ENCODE assay signal across 21 mouse cellular contexts in genomic region chr8:79443460-79444098, GRCm38 (mm10). TPM values are rescaled to one million over a fixed set of nuclear protein-coding genes. Genes with fewer than 3 reads are reported as not detected.
DNase-seq lines count a peak whose midpoint lies in the region; ATAC-seq and TF ChIP-seq lines count a peak whose summit lies in the region.
"Had no signal": no experiment of that assay in that cellular context is flagged by ENCODE, and none has a peak within 500 bp of the region (broad histone marks: within the 10 kb centered on the region; RNA-seq: fewer than 3 reads in every experiment).

No protein-coding gene starts in this region.

- H3K79me2 ChIP-seq in CH12.LX (replicated peaks; ENCODE audit: control insufficient read depth, extremely low read depth, insufficient read depth, poor library complexity, severe bottlenecking): no peaks in the 10 kb centered on the region

- DNase-seq in CH12.LX (ENCODE audit: extremely low read depth): no peak
- DNase-seq in left cerebral cortex, postnatal 36 days (ENCODE audit: low spot score in 2 of 2): no peak
- DNase-seq: adrenal gland, postnatal 14 days; cerebellum, adult 11-12 months; cerebellum, adult 9-10 months; cerebellum, postnatal 25 days; forebrain, postnatal 0 days; gastrocnemius, postnatal 14 days; heart, postnatal 10 days; heart, postnatal 4 days had no signal

- no peak overlapping the region for H3K4me3 ChIP-seq in CH12.LX (replicated peaks in 1 of 3; ENCODE audit: low read depth in 2 of 3, low read length in 2 of 3, poor library complexity in 1 of 3)
- H3K4me3 ChIP-seq in kidney, embryonic 16.5 days (ENCODE audit: low read length): no peak overlapping the region
- H3K4me3 ChIP-seq in midbrain, embryonic 16.5 days (ENCODE audit: low read depth, low read length): no peak overlapping the region
- H3K4me3 ChIP-seq: embryonic facial prominence, embryonic 10.5 days; forebrain, embryonic 13.5 days; hindbrain, embryonic 13.5 days had no signal

- no peaks in the 10 kb centered on the region for H3K27me3 ChIP-seq in CH12.LX (replicated peaks)
- H3K27me3 ChIP-seq in kidney, embryonic 16.5 days (ENCODE audit: insufficient read depth, low read length): no peaks in the 10 kb centered on the region
- H3K27me3 ChIP-seq in midbrain, embryonic 16.5 days (ENCODE audit: control insufficient read depth, insufficient read depth, low read depth, low read length): no peaks in the 10 kb centered on the region
- H3K27me3 ChIP-seq: forebrain, embryonic 13.5 days; hindbrain, embryonic 13.5 days had no signal

- H3K4me2 ChIP-seq in CH12.LX (ENCODE audit: insufficient read depth, low read depth, poor library complexity, severe bottlenecking): peak overlapping the region; percentile 16
- no peak overlapping the region for H3K4me2 ChIP-seq in kidney, embryonic 16.5 days (replicated peaks; ENCODE audit: low read depth, low read length)
- no peak overlapping the region for H3K4me2 ChIP-seq in midbrain, embryonic 16.5 days (ENCODE audit: low read length)
- H3K4me2 ChIP-seq: forebrain, embryonic 13.5 days; hindbrain, embryonic 13.5 days had no signal

- no peaks in the 10 kb centered on the region for H3K9me3 ChIP-seq in CH12.LX (replicated peaks; ENCODE audit: low read length)
- no peaks in the 10 kb centered on the region for H3K9me3 ChIP-seq in kidney, embryonic 16.5 days (ENCODE audit: low read length)
- H3K9me3 ChIP-seq in midbrain, embryonic 16.5 days (replicated peaks; ENCODE audit: control insufficient read depth, low read length, poor library complexity, severe bottlenecking): no peaks in the 10 kb centered on the region; the same call in 1 of the 2 replicates
- H3K9me3 ChIP-seq: embryonic facial prominence, embryonic 10.5 days; forebrain, embryonic 13.5 days; hindbrain, embryonic 13.5 days had no signal

- dilution Hi-C loops in CH12.LX (cut with MboI; ENCODE audit: extremely low pct_ligation_motif_present, extremely low pct_unique_long_range_greater_than_20kb, low sequenced_read_pairs): no loop called here

- no peak overlapping the region for H3K9ac ChIP-seq in CH12.LX (ENCODE audit: insufficient read depth, low read depth)
- H3K9ac ChIP-seq in kidney, embryonic 16.5 days (replicated peaks; ENCODE audit: low read length): no peak overlapping the region
- no peak overlapping the region for H3K9ac ChIP-seq in midbrain, embryonic 16.5 days (ENCODE audit: low read depth, low read length)
- H3K9ac ChIP-seq: forebrain, embryonic 13.5 days; forebrain, postnatal 0 days; hindbrain, embryonic 13.5 days had no signal

- H3K36me3 ChIP-seq in CH12.LX (replicated peaks in 1 of 2; ENCODE audit: control insufficient read depth in 1 of 2, insufficient read depth in 1 of 2, low read length in 1 of 2): no peaks in the 10 kb centered on the region
- no peaks in the 10 kb centered on the region for H3K36me3 ChIP-seq in kidney, embryonic 16.5 days (ENCODE audit: insufficient read depth, low read length)
- no peaks in the 10 kb centered on the region for H3K36me3 ChIP-seq in midbrain, embryonic 16.5 days (ENCODE audit: control insufficient read depth, insufficient read depth, low read length)
- H3K36me3 ChIP-seq: embryonic facial prominence, embryonic 10.5 days; hindbrain, embryonic 13.5 days had no signal

- H3K27ac ChIP-seq in CH12.LX (ENCODE audit: insufficient read depth, low read depth): no peak overlapping the region
- no peak overlapping the region for H3K27ac ChIP-seq in kidney, embryonic 16.5 days (ENCODE audit: low read length)
- H3K27ac ChIP-seq in midbrain, embryonic 16.5 days (ENCODE audit: low read length): no peak overlapping the region
- H3K27ac ChIP-seq: embryonic facial prominence, embryonic 10.5 days; forebrain, embryonic 13.5 days; hindbrain, embryonic 13.5 days; hindbrain, postnatal 0 days had no signal

- TF ChIP-seq CTCF in CH12.LX (conservative IDR thresholded peaks at IDR 0.05 in 1 of 2, IDR thresholded peaks at IDR 0.05 in 1 of 2; ENCODE audit: low read depth in 2 of 2, low read length in 2 of 2): no peak

- in situ Hi-C loops in CH12.LX (cut with MboI; ENCODE audit: low pct_ligation_motif_present, low pct_unique_long_range_greater_than_20kb, low sequenced_read_pairs): no loop called here

- TF ChIP-seq EP300 in CH12.LX (IDR thresholded peaks at IDR 0.05; ENCODE audit: low read length): no peak

- intact Hi-C loops in left cerebral cortex, postnatal 36 days (cut with DNase I): no loop called here

- TF ChIP-seq POLR2A in CH12.LX (IDR thresholded peaks at IDR 0.05; ENCODE audit: low read depth, low read length): no peak

- 85% methylated on average over 14 of the region's 14 CpGs for WGBS in kidney, embryonic 16.5 days
- 84% methylated on average over 14 of the region's 14 CpGs for WGBS in midbrain, embryonic 16.5 days

- H3K4me1 ChIP-seq in CH12.LX (ENCODE audit: control insufficient read depth in 1 of 2, insufficient read depth in 2 of 2): no peaks in the 10 kb centered on the region; a peak in 1 of 4 replicates
- no peaks in the 10 kb centered on the region for H3K4me1 ChIP-seq in kidney, embryonic 16.5 days (ENCODE audit: insufficient read depth, low read length)
- no peaks in the 10 kb centered on the region for H3K4me1 ChIP-seq in midbrain, embryonic 16.5 days (ENCODE audit: control insufficient read depth, insufficient read depth, low read length)
- H3K4me1 ChIP-seq: embryonic facial prominence, embryonic 10.5 days; forebrain, embryonic 13.5 days; hindbrain, embryonic 13.5 days had no signal

- no peak for TF ChIP-seq RAD21 in CH12.LX (IDR thresholded peaks at IDR 0.05; ENCODE audit: low read depth, low read length)

- peak; percentile 32 to 49; a peak in 3 of 4 replicates for ATAC-seq in hematopoietic stem cell, adult 5-6 weeks (replicated peaks in 1 of 2; ENCODE audit: insufficient read depth in 1 of 2, low FRiP score in 2 of 2, low TSS enrichment in 1 of 2, low read depth in 1 of 2, poor library complexity in 2 of 2, severe bottlenecking in 2 of 2)
- ATAC-seq in megakaryocyte-erythroid progenitor cell, adult 5-6 weeks (replicated peaks; ENCODE audit: low FRiP score, low TSS enrichment, poor library complexity, severe bottlenecking): 0 out of 2 replicates have a peak, but pooled peaks have one; percentile 10
- ATAC-seq in kidney, embryonic 16.5 days (ENCODE audit: low FRiP score, low TSS enrichment): no peak
- ATAC-seq in midbrain, embryonic 16.5 days: no peak
- ATAC-seq: activated CD4-positive, CD25-positive, alpha-beta regulatory T cell, adult 4 months; CD4-positive, CD25-positive, alpha-beta regulatory T cell, adult 4 months; forebrain, embryonic 13.5 days; forebrain, postnatal 0 days; hindbrain, postnatal 0 days; Patski had no signal

TF ChIP-seq in CH12.LX, 34 proteins besides CTCF, POLR2A, EP300 and RAD21:
- TF ChIP-seq USF1 (IDR thresholded peaks at IDR 0.05; ENCODE audit: low read depth, low read length) (peak; percentile 67), USF2 (conservative IDR thresholded peaks at IDR 0.05; ENCODE audit: low read depth, low read length) (peak; percentile 65), TBP (conservative IDR thresholded peaks at IDR 0.05; ENCODE audit: low read depth, low read length) (no peak), MAZ (IDR thresholded peaks at IDR 0.05; ENCODE audit: low read depth, low read length) (no peak)

RNA-seq across cellular contexts. Expression of gene Smad1, which starts 44.3 kb away (rescaled TPM):
- total RNA-seq in CH12.LX (2012; rRNA removed): not detected in 2 replicates
- not detected in 2 replicates for total RNA-seq in CH12.LX (2014; rRNA removed)
- polyA plus RNA-seq in CH12.LX (2012; ENCODE audit: insufficient read length, low read depth): not detected in 2 replicates
- 27.1 and 32.6 TPM in 2 replicates for total RNA-seq in hematopoietic stem cell, adult 5-6 weeks (2017)
- total RNA-seq in megakaryocyte-erythroid progenitor cell, adult 5-6 weeks (2014; fragmentation: Nextera tagmentation): 4.2 and 5.1 TPM in 2 replicates
- total RNA-seq in megakaryocyte-erythroid progenitor cell, adult 5-6 weeks (2017): 1.8 and 8.9 TPM in 2 replicates
- 10 to 100 TPM; 29.4 to 30.1 TPM for total RNA-seq in left cerebral cortex, postnatal 36 days (2021)
- polyA plus RNA-seq in kidney, embryonic 16.5 days (2015; fragmentation: Nextera tagmentation; extraction: Ambion mirVana): 38.3 and 42.8 TPM in 2 replicates
- 58.7 and 66.6 TPM in 2 replicates for polyA plus RNA-seq in midbrain, embryonic 16.5 days (2015; fragmentation: Nextera tagmentation; extraction: Ambion mirVana)

Comparison
In these comparisons a context has a peak if more than half of its experiments do, and no peak if none do; other contexts are left out.
1. ATAC-seq: peak in hematopoietic stem cell, adult 5-6 weeks (2 of 2) and megakaryocyte-erythroid progenitor cell, adult 5-6 weeks (single experiment); none in kidney, embryonic 16.5 days (single experiment) and midbrain, embryonic 16.5 days (single experiment).